Mouse (Mus musculus): ENCODE data around the gene Prdm16.

DNA sequence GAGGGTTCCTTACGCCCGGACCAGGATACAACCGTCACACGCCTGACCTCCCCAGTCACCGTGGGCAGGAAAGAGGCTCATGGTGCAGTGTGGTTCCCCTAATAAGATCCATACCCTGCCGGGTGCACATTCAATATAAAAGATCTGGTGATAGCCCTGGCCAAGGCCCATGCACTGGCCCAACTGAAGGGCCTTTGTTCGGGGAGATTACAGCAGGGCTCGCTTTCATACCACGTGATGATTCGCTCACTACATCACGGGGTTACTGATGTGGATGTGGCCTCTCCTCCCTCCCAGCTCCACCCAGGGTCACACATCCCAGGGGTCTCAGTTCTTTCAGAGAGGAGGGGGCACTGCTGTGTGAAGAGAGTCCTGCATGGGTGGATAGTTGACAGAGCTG lies 50.3 kb downstream of the Prdm16 start:
- TF ChIP-seq CTCF (IDR thresholded peaks at IDR 0.05; ENCODE audit: low read depth) (no peak), EP300 (IDR thresholded peaks at IDR 0.05; ENCODE audit: low read depth) (no peak)

All from liver, postnatal 0 days (tissue).